Mouse (Mus musculus) kidney, postnatal 25 days (tissue): ENCODE measurements around the gene Rims4.

Source experiments
- DNase-seq, 2 experiments: peaks; one replicate each; pipeline ENCODE4 v3.0.0; 2021; ENCODE audit warnings: mixed read lengths in 2 of 2

Gene Rims4

GRCm38 (mm10) chr2:163918317-163919258 lies at the start of gene Rims4:
Rims4 (minus strand) TSS chr2:163918683.
- peak in 1 of 2 experiments; percentile 49 for DNase-seq

GRCm38 (mm10) chr2:163965706-163966105 lies 47.2 kb upstream of the Rims4 start:
- no peak for DNase-seq

- no peak for DNase-seq
These were observed 46.4 kb upstream of the Rims4 start for GRCm38 (mm10) chr2:163964606-163965560.

- DNase-seq, result no peak
These were observed 35.3 kb upstream of the Rims4 start for GRCm38 (mm10) chr2:163953622-163954310.

GRCm38 (mm10) chr2:163951770-163952169 lies 33.3 kb upstream of the Rims4 start:
- DNase-seq, result peak; percentile 64 to 77

- no peak for DNase-seq
These were observed 29.5 kb upstream of the Rims4 start for GRCm38 (mm10) chr2:163947976-163948375.

- DNase-seq, result no peak
These were observed 27.7 kb upstream of the Rims4 start for GRCm38 (mm10) chr2:163946221-163946620.

- DNase-seq, result no peak
These were observed 26.0 kb upstream of the Rims4 start for GRCm38 (mm10) chr2:163944511-163944910.

GRCm38 (mm10) chr2:163943056-163943455 lies 24.6 kb upstream of the Rims4 start:
- no peak for DNase-seq

- DNase-seq, result no peak
These were observed 21.0 kb upstream of the Rims4 start for GRCm38 (mm10) chr2:163939522-163939921.

GRCm38 (mm10) chr2:163932151-163932550 lies 13.7 kb upstream of the Rims4 start:
- no peak for DNase-seq

GRCm38 (mm10) chr2:163928464-163929200 lies 10.1 kb upstream of the Rims4 start:
- no peak for DNase-seq

GRCm38 (mm10) chr2:163925044-163925443 lies 6.6 kb upstream of the Rims4 start:
- no peak for DNase-seq

- no peak for DNase-seq
These were observed 6.0 kb upstream of the Rims4 start for GRCm38 (mm10) chr2:163924531-163924930.

GRCm38 (mm10) chr2:163923113-163923512 lies 4.6 kb upstream of the Rims4 start:
- no peak for DNase-seq

GRCm38 (mm10) chr2:163919581-163919980 lies 1.1 kb upstream of the Rims4 start:
- DNase-seq, result no peak

GRCm38 (mm10) chr2:163916703-163917102 lies 1.8 kb downstream of the Rims4 start:
- DNase-seq, result no peak

GRCm38 (mm10) chr2:163915294-163915791 lies 3.1 kb downstream of the Rims4 start:
- no peak for DNase-seq

GRCm38 (mm10) chr2:163914107-163914506 lies 4.4 kb downstream of the Rims4 start:
- DNase-seq, result no peak

GRCm38 (mm10) chr2:163913704-163914103 lies 4.8 kb downstream of the Rims4 start:
- DNase-seq, result no peak

- no peak for DNase-seq
These were observed 6.5 kb downstream of the Rims4 start for GRCm38 (mm10) chr2:163911826-163912444.
